Mouse (Mus musculus) ES-E14 (cell line): ENCODE data around the gene Yjefn3. TPM values are rescaled to one million over a fixed set of nuclear protein-coding genes. Genes with fewer than 3 reads are reported as not detected.
A peak's percentile ranks its signal among the peaks of the same experiment; 100 is the strongest.

Experiments
- DNase-seq: peaks from one replicate; pipeline ENCODE4 v3.0.0-alpha.2; 2013; ENCODE audit warnings: low read depth, low spot score
- H3K27ac ChIP-seq: 2 replicates; pipeline ENCODE4 v1.5.1; 2012; ENCODE audit warnings: low read depth, mild to moderate bottlenecking, low read length, moderate library complexity, mixed read lengths; ENCODE audit not compliant: poor library complexity, insufficient read depth, severe bottlenecking
- H3K36me3 ChIP-seq: 2 replicates; pipeline ENCODE4 v1.6.1; 2012; ENCODE audit warnings: mild to moderate bottlenecking, low read length, moderate library complexity, mixed read lengths; ENCODE audit not compliant: control insufficient read depth, poor library complexity, insufficient read depth, severe bottlenecking
- H3K4me1 ChIP-seq, 2 experiments: fragments of 150-350 bp in 1 of 2; sonication (generic) in 1 of 2; 2 replicates each; pipeline ENCODE4 v1.6.1; 2012; ENCODE audit warnings: low read length in 2 of 2, mild to moderate bottlenecking in 1 of 2, mixed read lengths in 1 of 2; ENCODE audit not compliant: control insufficient read depth in 2 of 2, insufficient read depth in 2 of 2, poor library complexity in 1 of 2
- H3K4me3 ChIP-seq, 2 experiments: fragments of 150-350 bp in 1 of 2; sonication (generic) in 1 of 2; 2 replicates each; pipeline ENCODE4 v1.5.1; 2012; ENCODE audit warnings: low read length in 2 of 2, low read depth in 1 of 2, mild to moderate bottlenecking in 1 of 2, mixed read lengths in 1 of 2; ENCODE audit not compliant: insufficient read depth in 1 of 2, poor library complexity in 1 of 2, severe bottlenecking in 1 of 2
- H3K9ac ChIP-seq: 2 replicates; pipeline ENCODE4 v1.6.1; 2012; ENCODE audit warnings: low read depth, mild to moderate bottlenecking, low read length, mixed read lengths; ENCODE audit not compliant: poor library complexity, insufficient read depth, severe bottlenecking
- H3K9me3 ChIP-seq: fragments of 150-350 bp; sonication (generic); 2 replicates; pipeline ENCODE4 v1.6.1; 2012; ENCODE audit warnings: low read depth, mild to moderate bottlenecking, low read length; ENCODE audit not compliant: control insufficient read depth, insufficient read depth
- CHD2 ChIP-seq: IDR thresholded peaks from 2 replicates; pipeline ENCODE4 v1.6.1; 2014; ENCODE audit warnings: mild to moderate bottlenecking, low read depth, low read length, inconsistent platforms
- HCFC1 ChIP-seq: IDR thresholded peaks from 2 replicates; pipeline ENCODE4 v1.6.1; 2012; ENCODE audit warnings: low read length, inconsistent platforms, borderline replicate concordance; ENCODE audit not compliant: insufficient read depth
- MAFK ChIP-seq: IDR thresholded peaks from 2 replicates; pipeline ENCODE4 v1.6.1; 2014; ENCODE audit warnings: mild to moderate bottlenecking, low read depth, low read length, inconsistent platforms; ENCODE audit not compliant: insufficient read depth
- ZC3H11A ChIP-seq: IDR thresholded peaks from 2 replicates; pipeline ENCODE4 v1.6.1; 2012; ENCODE audit warnings: low read depth, mild to moderate bottlenecking, inconsistent platforms, low read length, borderline replicate concordance
- ZNF384 ChIP-seq: IDR thresholded peaks from 2 replicates; pipeline ENCODE4 v1.6.1; 2012; ENCODE audit warnings: low read depth, low read length, inconsistent platforms
- in situ Hi-C, 2 experiments: fragments of 600-800 bp; cut with MboI; formaldehyde crosslinking; loops; one replicate each; pipeline ENCODE4 v1.15.1; 2025; ENCODE audit warnings: low sequenced_read_pairs in 2 of 2, inconsistent platforms in 1 of 2; ENCODE audit not compliant: unreplicated experiment in 2 of 2
- total RNA-seq: library from RNA; depleted of rRNA; stranded (reverse); fragments of 300-350 nt; gene quantifications from 2 replicates; pipeline ENCODE4 v1.2.3, GENCODE M21; 2012

Gene Yjefn3
- total RNA-seq, 1 experiment: 7.0 TPM

DNA sequence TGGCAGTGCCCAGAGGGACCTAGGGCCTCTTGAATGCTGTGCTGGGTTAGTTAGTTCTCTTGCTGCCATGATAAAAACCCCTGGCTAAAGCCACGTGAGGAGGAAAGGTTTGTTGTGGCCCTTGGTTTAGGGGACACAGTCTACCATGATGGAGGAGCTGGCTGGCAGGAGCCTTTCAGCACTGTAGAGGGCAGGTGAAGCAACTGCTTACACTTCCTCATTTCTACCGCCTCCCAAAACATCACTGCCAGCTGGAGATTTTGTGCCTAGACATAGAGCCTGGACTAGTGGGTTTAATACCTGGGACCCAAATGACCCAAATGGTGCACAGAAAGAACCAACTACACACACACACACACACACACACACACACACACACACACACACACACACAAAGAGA lies 41.3 kb downstream of the Yjefn3 start:
- peaks cover 0 to 2% of the 10 kb centered on the region in 2 experiments; a peak in 1 of 4 replicates for H3K4me1 ChIP-seq
- no peak overlapping the region for H3K27ac ChIP-seq
- no peak for DNase-seq
- no peak overlapping the region for H3K4me3 ChIP-seq
- no peak overlapping the region for H3K9ac ChIP-seq
- H3K9me3 ChIP-seq: no peaks in the 10 kb centered on the region
- in situ Hi-C loops: no loop called here
- no peaks in the 10 kb centered on the region for H3K36me3 ChIP-seq
- no peak for TF ChIP-seq HCFC1
- no peak for TF ChIP-seq MAFK
- TF ChIP-seq ZNF384: no peak
- no peak for TF ChIP-seq CHD2
- no peak for TF ChIP-seq ZC3H11A

DNA sequence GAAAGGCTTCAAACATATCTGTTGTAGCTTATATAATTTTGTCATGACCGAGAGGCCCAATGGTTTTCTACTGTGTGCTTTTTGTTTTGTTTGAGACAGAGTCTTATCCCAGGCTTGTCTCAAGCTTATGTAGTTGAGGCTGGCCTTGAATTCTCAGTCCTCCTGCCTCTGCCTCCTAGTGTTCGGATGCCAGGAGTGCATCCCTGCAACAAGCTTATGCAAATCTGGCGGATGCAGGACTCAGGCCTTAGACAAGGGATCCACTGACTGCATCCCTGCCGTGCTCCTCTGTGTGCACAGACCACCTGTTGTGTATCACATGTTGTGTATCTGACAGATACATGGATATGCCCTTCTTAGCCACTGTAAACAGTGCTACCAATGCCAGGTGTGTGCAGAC lies 41.7 kb downstream of the Yjefn3 start:
- H3K36me3 ChIP-seq: no peaks in the 10 kb centered on the region
- TF ChIP-seq ZNF384 (no peak), HCFC1 (no peak), ZC3H11A (no peak), CHD2 (no peak), MAFK (no peak)
- H3K4me3 ChIP-seq: no peak overlapping the region
- H3K9me3 ChIP-seq: no peaks in the 10 kb centered on the region
- no peak overlapping the region for H3K27ac ChIP-seq
- no peak overlapping the region for H3K9ac ChIP-seq
- in situ Hi-C loops: no loop called here
- peaks cover 0 to 2% of the 10 kb centered on the region in 2 experiments; a peak in 1 of 4 replicates for H3K4me1 ChIP-seq
- no peak for DNase-seq

GRCm38 (mm10) chr8:69853869-69854268 lies 48.6 kb downstream of the Yjefn3 start:
- no peak for DNase-seq

GRCm38 (mm10) chr8:69850926-69851506 lies 51.5 kb downstream of the Yjefn3 start:
- TF ChIP-seq CHD2 (no peak), MAFK (0 out of 2 replicates have a peak, but pooled peaks have one; percentile 14)
- Histone ChIP-seq H3K27ac (peak overlapping the region; percentile 64), H3K4me3 (no peak overlapping the region), H3K9ac (peak overlapping the region; percentile 49; the same call in 1 of the 2 replicates), H3K4me1 (peaks cover 18% of the 10 kb centered on the region in 2 experiments), H3K36me3 (no peaks in the 10 kb centered on the region), H3K9me3 (no peaks in the 10 kb centered on the region)
- in situ Hi-C loops: no loop called here
- no peak for DNase-seq

More at GRCm38 (mm10) chr8:69853869-69854268, 48.6 kb downstream of the Yjefn3 start:
- H3K36me3 ChIP-seq: no peaks in the 10 kb centered on the region
- peaks cover 7 to 11% of the 10 kb centered on the region in 2 experiments for H3K4me1 ChIP-seq
- H3K27ac ChIP-seq: no peak overlapping the region
- no peak for TF ChIP-seq MAFK
- TF ChIP-seq CHD2: no peak
- no peak for TF ChIP-seq HCFC1
- no peak for TF ChIP-seq ZC3H11A
- no peak for TF ChIP-seq ZNF384
- in situ Hi-C loops: no loop called here
- H3K4me3 ChIP-seq: no peak overlapping the region
- H3K9ac ChIP-seq: no peak overlapping the region
- no peaks in the 10 kb centered on the region for H3K9me3 ChIP-seq

- H3K4me1 ChIP-seq: peaks cover 21% of the 10 kb centered on the region in 2 experiments
- H3K36me3 ChIP-seq: no peaks in the 10 kb centered on the region
- H3K9me3 ChIP-seq: no peaks in the 10 kb centered on the region
- TF ChIP-seq CHD2 (no peak), ZNF384 (no peak), HCFC1 (no peak), MAFK (no peak), ZC3H11A (no peak)
- peak; percentile 51 for DNase-seq
- in situ Hi-C loops: no loop called here
- no peak overlapping the region; the same call in 1 of the 2 replicates for H3K9ac ChIP-seq
- H3K4me3 ChIP-seq: no peak overlapping the region
- H3K27ac ChIP-seq: no peak overlapping the region; the same call in 1 of the 2 replicates
Observed at GRCm38 (mm10) chr8:69849899-69850298, 52.6 kb downstream of the Yjefn3 start.
